Mouse (Mus musculus) intestine, postnatal 0 days (tissue): Measurements from ENCODE around the gene Micu1. TPM values are rescaled to one million over a fixed set of nuclear protein-coding genes. Genes with fewer than 3 reads are reported as not detected.

Source experiments
- ATAC-seq: fragments of 200-750 bp; cut with Nextera tagmentation; 2 replicates; pipeline ENCODE4 v1.8.0; 2017; ENCODE audit warnings: mild to moderate bottlenecking, moderate TSS enrichment, moderate library complexity
- H3K27ac ChIP-seq: fragments of 300-500 bp; sonication (generic); 2 replicates; pipeline ENCODE4 v1.5.1; 2014; ENCODE audit warnings: mild to moderate bottlenecking, low read depth, low read length, moderate library complexity
- H3K27me3 ChIP-seq: fragments of 300-500 bp; sonication (generic); replicated peaks from 2 replicates; pipeline ENCODE4 v1.6.1; 2014; ENCODE audit warnings: low read length, mixed read lengths; ENCODE audit not compliant: control insufficient read depth, insufficient read depth
- H3K36me3 ChIP-seq: fragments of 300-500 bp; sonication (generic); 2 replicates; pipeline ENCODE4 v1.6.1; 2014; ENCODE audit warnings: mild to moderate bottlenecking, moderate library complexity; ENCODE audit not compliant: control insufficient read depth, insufficient read depth
- H3K4me1 ChIP-seq: fragments of 300-500 bp; sonication (generic); replicated peaks from 2 replicates; pipeline ENCODE4 v1.6.1; 2014; ENCODE audit warnings: antibody characterized with exemption, low read length, mixed read lengths; ENCODE audit not compliant: control insufficient read depth, insufficient read depth
- H3K4me2 ChIP-seq: fragments of 300-500 bp; sonication (generic); replicated peaks from 2 replicates; pipeline ENCODE4 v1.6.1; 2014; ENCODE audit warnings: low read depth, mild to moderate bottlenecking, moderate library complexity
- H3K4me3 ChIP-seq: fragments of 300-500 bp; sonication (generic); 2 replicates; pipeline ENCODE4 v1.5.1; 2014; ENCODE audit warnings: low read depth, low read length
- H3K9ac ChIP-seq: fragments of 300-500 bp; sonication (generic); 2 replicates; pipeline ENCODE4 v1.6.1; 2014; ENCODE audit warnings: mild to moderate bottlenecking, low read depth, low read length
- H3K9me3 ChIP-seq: fragments of 300-500 bp; sonication (generic); 2 replicates; pipeline ENCODE4 v1.6.1; 2016; ENCODE audit warnings: mixed run types; ENCODE audit not compliant: control insufficient read depth
- CTCF ChIP-seq: sonication (generic); IDR thresholded peaks from 2 replicates; pipeline ENCODE4 v1.5.1; 2016; ENCODE audit warnings: low read depth, mild to moderate bottlenecking, control low read depth, antibody characterized with exemption, moderate library complexity
- WGBS: fragments of 180-500 bp; shearing (Covaris S2); extraction: QIAGEN DNeasy Blood & Tissue Kit; methylation state at CpG from one replicate; pipeline ENCODE4 v1.1.7; 2014; 5-methylcytosine and 5-hydroxymethylcytosine counted together
- polyA plus RNA-seq: library from polyadenylated mRNA; unstranded; fragments of >200 nt; fragmentation: Nextera tagmentation; extraction: Ambion mirVana; gene quantifications from 2 replicates; pipeline ENCODE4 v1.2.1, GENCODE M21; 2015

Gene Micu1
- polyA plus RNA-seq, 1 experiment from 2014 or later, result 57.8 TPM

DNA sequence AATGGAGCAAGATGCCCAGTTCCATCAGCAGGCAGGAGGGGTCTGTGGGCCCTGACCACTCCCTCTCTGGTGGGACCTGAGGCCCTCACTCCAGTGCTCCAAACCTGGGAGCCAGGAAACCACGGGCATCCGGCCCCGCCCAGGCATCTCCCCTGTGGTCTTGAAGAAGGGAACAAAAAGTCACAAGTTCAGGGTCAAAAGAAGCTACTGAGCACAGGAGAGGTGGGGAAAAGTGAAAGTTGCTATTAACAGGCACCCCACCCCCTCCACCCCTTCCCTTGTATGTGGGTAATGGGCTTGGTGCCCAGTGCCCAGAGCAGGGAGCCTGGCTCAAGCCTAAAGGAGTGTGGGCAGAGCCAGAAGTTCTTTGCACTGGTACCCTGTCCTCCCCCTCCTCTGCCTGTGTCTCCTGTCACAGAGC is 194.6 kb downstream of the Micu1 start:
- TF ChIP-seq CTCF, result no peak
- no peak overlapping the region for H3K27ac ChIP-seq
- H3K4me2 ChIP-seq, result no peak overlapping the region
- WGBS, result 81% methylated on average over 3 of the region's 3 CpGs
- H3K36me3 ChIP-seq, result peaks cover 62% of the 10 kb centered on the region
- H3K9me3 ChIP-seq, result no peaks in the 10 kb centered on the region
- no peak overlapping the region for H3K9ac ChIP-seq
- no peaks in the 10 kb centered on the region for H3K27me3 ChIP-seq
- ATAC-seq, result no peak
- no peak overlapping the region for H3K4me3 ChIP-seq
- 0 out of 2 replicates have a peak, but pooled peaks cover 3% of the 10 kb centered on the region for H3K4me1 ChIP-seq

DNA sequence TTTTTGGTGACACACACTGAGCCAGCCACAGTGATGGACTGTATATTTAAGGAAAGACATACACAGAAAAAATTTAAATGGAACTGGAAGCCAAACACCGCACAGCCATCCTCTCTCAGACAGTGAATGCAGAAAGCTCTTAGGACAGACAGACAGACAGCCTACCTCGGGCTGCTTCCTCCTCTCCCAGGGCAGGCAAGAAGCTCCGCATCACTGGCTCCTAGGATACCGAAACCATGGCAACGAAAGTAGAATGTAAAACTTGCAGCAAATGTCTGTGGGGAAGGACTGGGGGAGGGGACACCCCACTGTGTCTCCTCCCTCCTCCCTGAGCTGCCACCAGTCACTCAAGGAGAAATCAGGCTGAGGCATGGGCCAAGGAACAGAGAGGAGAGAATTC is 195.2 kb downstream of the Micu1 start:
- Histone ChIP-seq H3K9ac (no peak overlapping the region), H3K4me3 (no peak overlapping the region), H3K4me2 (no peak overlapping the region), H3K27ac (no peak overlapping the region), H3K36me3 (peaks cover 56% of the 10 kb centered on the region), H3K9me3 (no peaks in the 10 kb centered on the region), H3K4me1 (0 out of 2 replicates have a peak, but pooled peaks cover 3% of the 10 kb centered on the region), H3K27me3 (no peaks in the 10 kb centered on the region)
- 60% methylated on average over 5 of the region's 5 CpGs for WGBS
- no peak for TF ChIP-seq CTCF
- no peak for ATAC-seq

DNA sequence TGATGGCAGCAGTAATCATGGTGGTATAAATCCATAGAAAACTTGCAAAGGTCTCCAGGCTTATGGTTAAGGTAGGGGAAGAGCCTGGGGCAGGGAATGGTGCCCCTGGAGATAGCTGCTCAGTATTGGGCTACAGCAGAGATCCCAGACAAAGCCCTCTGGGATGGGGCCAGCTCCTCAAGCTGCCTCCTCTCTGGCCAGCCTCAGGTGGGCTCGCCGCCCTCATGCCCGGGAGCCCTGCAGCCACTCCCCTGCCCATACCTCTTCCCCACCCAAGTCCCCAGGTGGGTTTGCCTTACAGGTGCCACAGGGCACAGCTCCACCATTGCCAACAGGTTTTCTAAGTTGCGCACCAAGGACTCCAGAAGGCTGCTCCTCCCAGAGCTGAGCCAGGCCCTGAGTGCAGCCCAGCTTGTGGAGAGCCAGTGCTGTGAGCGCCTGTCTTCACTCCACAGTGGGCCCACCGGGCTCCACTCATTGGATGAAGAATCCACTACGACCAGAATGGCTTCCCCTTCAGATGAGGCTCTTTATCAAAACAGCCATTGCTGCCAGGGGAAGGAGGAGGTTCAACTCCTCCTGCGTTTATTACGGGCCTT is 196.0 kb downstream of the Micu1 start:
- 0 out of 2 replicates have a peak, but pooled peaks cover 3% of the 10 kb centered on the region for H3K4me1 ChIP-seq
- H3K9me3 ChIP-seq, result no peaks in the 10 kb centered on the region
- H3K4me2 ChIP-seq, result no peak overlapping the region
- no peak overlapping the region for H3K4me3 ChIP-seq
- ATAC-seq, result no peak
- TF ChIP-seq CTCF, result no peak
- H3K27me3 ChIP-seq, result no peaks in the 10 kb centered on the region
- no peak overlapping the region for H3K9ac ChIP-seq
- 71% methylated on average over 9 of the region's 9 CpGs for WGBS
- H3K27ac ChIP-seq, result peak overlapping the region; percentile 84
- H3K36me3 ChIP-seq, result peaks cover 49% of the 10 kb centered on the region

DNA sequence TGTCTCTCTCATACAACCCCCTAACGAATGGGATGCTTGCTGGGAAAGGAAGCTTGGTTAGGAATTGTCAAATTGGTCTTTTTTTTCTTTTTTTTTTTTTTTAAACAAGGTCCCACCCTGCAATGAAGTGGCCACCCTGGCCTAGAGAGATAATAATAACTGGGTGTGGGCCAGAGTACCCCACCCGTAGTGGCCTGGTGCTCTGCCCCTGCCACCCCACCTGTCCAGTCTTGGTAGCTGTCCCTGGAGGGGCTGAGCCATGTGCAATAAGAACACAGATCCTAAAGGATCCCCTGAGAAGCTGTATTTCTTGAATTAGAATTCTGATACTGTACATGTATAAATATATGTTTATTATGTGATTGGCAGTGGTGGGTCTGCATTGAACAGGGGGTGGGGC is 196.7 kb downstream of the Micu1 start:
- Histone ChIP-seq H3K4me3 (no peak overlapping the region), H3K36me3 (peaks cover 42% of the 10 kb centered on the region), H3K9ac (peak overlapping the region; percentile 27; the same call in 1 of the 2 replicates), H3K4me2 (peak overlapping the region; percentile 43), H3K27ac (peak overlapping the region; percentile 84), H3K27me3 (no peaks in the 10 kb centered on the region), H3K4me1 (0 out of 2 replicates have a peak, but pooled peaks cover 3% of the 10 kb centered on the region), H3K9me3 (no peaks in the 10 kb centered on the region)
- WGBS, result 32% methylated on average over 2 of the region's 2 CpGs
- no peak for ATAC-seq
- TF ChIP-seq CTCF, result no peak

- Histone ChIP-seq H3K4me1 (0 out of 2 replicates have a peak, but pooled peaks cover 3% of the 10 kb centered on the region), H3K4me3 (no peak overlapping the region), H3K4me2 (peak overlapping the region; percentile 43), H3K36me3 (peaks cover 36% of the 10 kb centered on the region), H3K9ac (peak overlapping the region; percentile 27; the same call in 1 of the 2 replicates), H3K27me3 (no peaks in the 10 kb centered on the region), H3K27ac (peak overlapping the region; percentile 84), H3K9me3 (no peaks in the 10 kb centered on the region)
- TF ChIP-seq CTCF, result no peak
- WGBS, result 8% methylated on average over 21 of the region's 21 CpGs
- peak; percentile 94 for ATAC-seq
These were observed 197.3 kb downstream of the Micu1 start for GRCm38 (mm10) chr10:59899341-59900173.

GRCm38 (mm10) chr10:59900174-59900435 is 197.8 kb downstream of the Micu1 start:
- 0 out of 2 replicates have a peak, but pooled peaks cover 3% of the 10 kb centered on the region for H3K4me1 ChIP-seq
- no peaks in the 10 kb centered on the region for H3K27me3 ChIP-seq
- peak overlapping the region; percentile 43; the same call in 1 of the 2 replicates for H3K4me2 ChIP-seq
- no peaks in the 10 kb centered on the region for H3K9me3 ChIP-seq
- H3K36me3 ChIP-seq, result peaks cover 32% of the 10 kb centered on the region
- WGBS, result 15% methylated on average over 4 of the region's 4 CpGs
- H3K27ac ChIP-seq, result peak overlapping the region; percentile 84
- no peak for TF ChIP-seq CTCF
- H3K4me3 ChIP-seq, result no peak overlapping the region
- no peak for ATAC-seq
- no peak overlapping the region for H3K9ac ChIP-seq
